Mouse (Mus musculus) kidney, adult 2 months (tissue): Measurements from ENCODE around the gene Poc5.

ENCODE experiments used
- CTCF ChIP-seq: fragments of 200-500 bp; conservative IDR thresholded peaks from 2 replicates; pipeline ENCODE4 v1.5.1; 2011; ENCODE audit warnings: low read depth, mild to moderate bottlenecking, control low read depth, low read length, moderate library complexity, mixed read lengths; ENCODE audit not compliant: insufficient read depth, insufficient read length
- POLR2A ChIP-seq: fragments of 200-500 bp; IDR thresholded peaks from one replicate; pipeline ENCODE4 v1.6.1; 2011; ENCODE audit warnings: low read depth, low read length, control low read depth

DNA sequence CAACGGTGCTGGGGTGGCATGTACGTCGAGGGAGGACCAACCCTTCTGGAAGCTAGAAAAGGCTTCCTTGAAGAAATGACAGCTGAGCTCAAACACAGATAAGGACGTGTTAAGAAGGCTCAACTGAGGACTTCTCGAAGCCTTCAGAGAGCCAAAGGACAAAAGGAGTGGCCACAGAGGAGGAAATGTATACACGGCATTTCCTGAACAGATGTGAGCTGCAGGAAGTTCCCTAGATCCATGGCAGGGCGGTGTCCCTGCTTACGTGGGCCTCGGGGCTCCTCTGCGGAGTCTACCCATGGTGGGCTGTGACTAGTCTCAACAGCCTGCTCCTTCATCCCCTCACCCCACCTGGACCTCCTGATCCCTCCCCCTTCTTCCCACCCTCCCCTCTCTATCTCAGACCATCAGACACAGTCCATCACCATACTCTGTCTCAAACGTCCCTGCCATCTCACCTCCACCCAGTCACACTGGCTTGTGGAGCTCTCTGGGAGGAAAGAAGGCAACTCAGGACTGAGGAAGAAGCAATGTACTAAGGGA, 45.6 kb downstream of the Poc5 start:
- no peak for TF ChIP-seq POLR2A
- no peak for TF ChIP-seq CTCF
